Mouse (Mus musculus): Measurements from ENCODE around the gene Fkbp2. TPM values are rescaled to one million over a fixed set of nuclear protein-coding genes. Genes with fewer than 3 reads are reported as not detected.

Gene Fkbp2
- polyA plus RNA-seq, 1 experiment from 2014 or later, result 101 TPM

GRCm38 (mm10) chr19:7006892-7007593 lies 26.7 kb upstream of the Fkbp2 start:
- Histone ChIP-seq H3K27me3 (replicated peaks; ENCODE audit: control insufficient read depth, insufficient read depth, low read length) (no peaks in the 10 kb centered on the region), H3K36me3 (ENCODE audit: control insufficient read depth, insufficient read depth) (no peaks in the 10 kb centered on the region), H3K27ac (ENCODE audit: low read length) (no peak overlapping the region), H3K9me3 (ENCODE audit: control insufficient read depth, low read length) (no peaks in the 10 kb centered on the region), H3K9ac (replicated peaks; ENCODE audit: low read depth, low read length) (no peak overlapping the region), H3K4me3 (replicated peaks; ENCODE audit: low read length) (no peak overlapping the region), H3K4me2 (ENCODE audit: low read length) (no peak overlapping the region), H3K4me1 (replicated peaks; ENCODE audit: control insufficient read depth, insufficient read depth, low read length) (no peaks in the 10 kb centered on the region)
- 86% methylated on average over 9 of the region's 9 CpGs for WGBS
- ATAC-seq, result no peak

GRCm38 (mm10) chr19:6999360-7000063 lies 19.2 kb upstream of the Fkbp2 start:
- H3K27ac ChIP-seq (ENCODE audit: low read length), result no peak overlapping the region

GRCm38 (mm10) chr19:6997721-6998290 lies 17.5 kb upstream of the Fkbp2 start:
- no peak overlapping the region for H3K4me3 ChIP-seq (replicated peaks; ENCODE audit: low read length)
- no peak overlapping the region for H3K27ac ChIP-seq (ENCODE audit: low read length)
- ATAC-seq, result no peak
- H3K36me3 ChIP-seq (ENCODE audit: control insufficient read depth, insufficient read depth), result peaks cover 7% of the 10 kb centered on the region; the same call in 1 of the 2 replicates
- 84% methylated on average over 9 of the region's 9 CpGs for WGBS
- no peak overlapping the region for H3K9ac ChIP-seq (replicated peaks; ENCODE audit: low read depth, low read length)
- no peaks in the 10 kb centered on the region for H3K9me3 ChIP-seq (ENCODE audit: control insufficient read depth, low read length)
- H3K4me1 ChIP-seq (replicated peaks; ENCODE audit: control insufficient read depth, insufficient read depth, low read length), result peaks cover 29% of the 10 kb centered on the region
- H3K4me2 ChIP-seq (ENCODE audit: low read length), result no peak overlapping the region
- no peaks in the 10 kb centered on the region for H3K27me3 ChIP-seq (replicated peaks; ENCODE audit: control insufficient read depth, insufficient read depth, low read length)

More at GRCm38 (mm10) chr19:6999360-7000063, 19.2 kb upstream of the Fkbp2 start:
- Histone ChIP-seq H3K9ac (replicated peaks; ENCODE audit: low read depth, low read length) (no peak overlapping the region), H3K4me3 (replicated peaks; ENCODE audit: low read length) (no peak overlapping the region), H3K27me3 (replicated peaks; ENCODE audit: control insufficient read depth, insufficient read depth, low read length) (no peaks in the 10 kb centered on the region), H3K4me2 (ENCODE audit: low read length) (no peak overlapping the region), H3K36me3 (ENCODE audit: control insufficient read depth, insufficient read depth) (peaks cover 7% of the 10 kb centered on the region; the same call in 1 of the 2 replicates), H3K4me1 (replicated peaks; ENCODE audit: control insufficient read depth, insufficient read depth, low read length) (peaks cover 23% of the 10 kb centered on the region), H3K9me3 (ENCODE audit: control insufficient read depth, low read length) (no peaks in the 10 kb centered on the region)
- 97% methylated on average over 19 of the region's 19 CpGs for WGBS
- no peak for ATAC-seq

DNA sequence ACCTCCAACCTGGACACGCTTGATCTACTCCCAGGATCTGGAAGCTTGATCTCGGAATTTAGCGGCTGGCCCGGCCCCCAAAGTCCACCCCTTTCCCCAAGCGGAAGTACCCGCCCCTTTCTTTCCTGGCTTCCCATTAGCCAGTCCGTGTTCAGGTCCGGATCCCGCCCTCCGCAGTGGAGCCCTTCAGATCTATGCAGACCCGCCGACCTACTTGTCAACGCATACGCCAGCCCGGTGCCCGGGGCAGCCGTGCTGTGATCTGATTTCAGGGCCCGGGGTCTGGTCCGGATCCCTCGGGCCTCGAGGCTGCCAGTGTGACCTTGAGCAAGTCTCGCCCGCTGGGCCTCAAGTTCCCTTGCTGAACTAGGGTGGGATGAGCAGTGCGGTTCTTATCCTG lies 15.7 kb upstream of the Fkbp2 start, which contains the start of the genes Nudt22 and Trpt1:
Gene Nudt22, minus strand, starts transcription at position 112 of the 400 bp plus-strand sequence.
Gene Trpt1, plus strand, starts transcription at position 126 of the 400 bp plus-strand sequence.
- Histone ChIP-seq H3K9me3 (ENCODE audit: control insufficient read depth, low read length) (no peaks in the 10 kb centered on the region), H3K4me1 (replicated peaks; ENCODE audit: control insufficient read depth, insufficient read depth, low read length) (peaks cover 37% of the 10 kb centered on the region), H3K27me3 (replicated peaks; ENCODE audit: control insufficient read depth, insufficient read depth, low read length) (no peaks in the 10 kb centered on the region), H3K36me3 (ENCODE audit: control insufficient read depth, insufficient read depth) (peaks cover 7% of the 10 kb centered on the region; the same call in 1 of the 2 replicates), H3K4me3 (replicated peaks; ENCODE audit: low read length) (peak within 1 kb of the TSS; percentile 85), H3K9ac (replicated peaks; ENCODE audit: low read depth, low read length) (peak within 1 kb of the TSS; percentile 81), H3K27ac (ENCODE audit: low read length) (peak within 1 kb of the TSS; percentile 47; the same call in 1 of the 2 replicates), H3K4me2 (ENCODE audit: low read length) (peak within 1 kb of the TSS; percentile 96)
- peak; percentile 70 for ATAC-seq
- under 1% methylated on average over 24 of the region's 24 CpGs for WGBS

DNA sequence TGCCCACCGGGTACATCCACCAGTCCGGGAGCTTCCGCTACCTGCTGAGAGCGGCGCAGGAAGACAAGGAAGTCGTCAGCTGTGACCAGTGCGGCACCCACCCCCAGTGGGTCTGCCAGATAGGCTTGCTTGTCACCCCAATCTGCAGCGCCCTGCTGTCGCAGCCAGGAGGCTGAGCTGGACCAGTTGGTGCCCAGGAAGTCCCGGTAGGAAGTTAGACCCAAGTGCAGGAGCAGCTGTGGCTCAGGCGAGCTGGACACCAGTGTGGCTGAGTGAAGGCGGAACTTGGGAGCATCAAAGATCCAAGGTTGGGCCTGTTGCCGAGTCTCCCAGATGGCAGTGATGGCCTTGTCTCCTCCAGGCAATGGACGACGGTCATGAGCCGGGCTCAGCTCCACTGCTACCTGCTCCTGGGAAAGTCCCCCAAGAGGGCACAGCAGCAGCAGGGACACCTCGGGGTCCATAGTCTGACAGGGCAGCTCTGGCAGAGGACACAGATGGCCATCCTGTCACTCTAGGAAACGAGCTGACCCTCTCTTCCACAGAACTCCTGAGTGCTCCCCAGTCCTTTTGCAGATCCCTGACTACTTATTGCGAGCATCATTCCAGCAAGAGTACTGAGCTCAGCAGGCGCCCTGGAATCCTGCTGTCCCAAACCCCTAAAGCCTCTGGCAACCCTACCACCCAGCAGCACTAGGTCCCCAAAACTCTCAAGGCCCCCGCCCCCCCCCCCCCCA lies 15.1 kb upstream of the Fkbp2 start:
- 50% methylated on average over 20 of the region's 21 CpGs for WGBS
- Histone ChIP-seq H3K4me1 (replicated peaks; ENCODE audit: control insufficient read depth, insufficient read depth, low read length) (peaks cover 37% of the 10 kb centered on the region), H3K9me3 (ENCODE audit: control insufficient read depth, low read length) (no peaks in the 10 kb centered on the region), H3K27ac (ENCODE audit: low read length) (no peak overlapping the region), H3K36me3 (ENCODE audit: control insufficient read depth, insufficient read depth) (peaks cover 6% of the 10 kb centered on the region; the same call in 1 of the 2 replicates), H3K9ac (replicated peaks; ENCODE audit: low read depth, low read length) (peak overlapping the region; percentile 81), H3K4me2 (ENCODE audit: low read length) (peak overlapping the region; percentile 96), H3K27me3 (replicated peaks; ENCODE audit: control insufficient read depth, insufficient read depth, low read length) (no peaks in the 10 kb centered on the region), H3K4me3 (replicated peaks; ENCODE audit: low read length) (peak overlapping the region; percentile 85)
- no peak for ATAC-seq

- Histone ChIP-seq H3K9ac (replicated peaks; ENCODE audit: low read depth, low read length) (no peak overlapping the region), H3K27ac (ENCODE audit: low read length) (no peak overlapping the region), H3K9me3 (ENCODE audit: control insufficient read depth, low read length) (no peaks in the 10 kb centered on the region), H3K4me2 (ENCODE audit: low read length) (no peak overlapping the region), H3K36me3 (ENCODE audit: control insufficient read depth, insufficient read depth) (no peaks in the 10 kb centered on the region), H3K4me1 (replicated peaks; ENCODE audit: control insufficient read depth, insufficient read depth, low read length) (peaks cover 37% of the 10 kb centered on the region), H3K27me3 (replicated peaks; ENCODE audit: control insufficient read depth, insufficient read depth, low read length) (no peaks in the 10 kb centered on the region), H3K4me3 (replicated peaks; ENCODE audit: low read length) (no peak overlapping the region)
- ATAC-seq, result no peak
- whole genome bisulfite sequencing, result 80% methylated on average over 8 of the region's 8 CpGs
These were observed 14.2 kb upstream of the Fkbp2 start for GRCm38 (mm10) chr19:6994489-6994888.

DNA sequence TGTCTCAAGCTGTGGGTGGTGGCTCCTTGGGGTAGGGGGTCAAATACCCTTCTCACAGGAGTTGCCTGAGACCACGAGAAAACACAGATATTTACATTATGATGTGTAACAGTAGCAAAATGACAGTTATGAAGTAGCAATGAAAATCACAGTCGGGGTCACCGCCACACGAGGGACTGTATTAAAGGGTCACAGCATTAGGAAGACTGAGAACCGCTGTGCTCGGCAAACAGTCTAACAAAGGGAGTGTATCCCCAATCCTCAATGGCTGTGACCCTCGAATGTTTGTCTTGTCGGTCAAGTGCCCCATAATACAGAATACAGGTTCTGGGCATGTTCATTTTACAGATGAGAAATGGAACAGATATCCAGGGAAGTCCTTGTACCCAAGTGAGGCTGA lies 13.7 kb upstream of the Fkbp2 start:
- no peak overlapping the region for H3K4me3 ChIP-seq (replicated peaks; ENCODE audit: low read length)
- H3K9ac ChIP-seq (replicated peaks; ENCODE audit: low read depth, low read length), result no peak overlapping the region
- ATAC-seq, result no peak
- no peaks in the 10 kb centered on the region for H3K9me3 ChIP-seq (ENCODE audit: control insufficient read depth, low read length)
- 88% methylated on average over 8 of the region's 8 CpGs for WGBS
- H3K4me1 ChIP-seq (replicated peaks; ENCODE audit: control insufficient read depth, insufficient read depth, low read length), result peaks cover 37% of the 10 kb centered on the region
- no peak overlapping the region for H3K4me2 ChIP-seq (ENCODE audit: low read length)
- no peaks in the 10 kb centered on the region for H3K36me3 ChIP-seq (ENCODE audit: control insufficient read depth, insufficient read depth)
- H3K27ac ChIP-seq (ENCODE audit: low read length), result no peak overlapping the region
- H3K27me3 ChIP-seq (replicated peaks; ENCODE audit: control insufficient read depth, insufficient read depth, low read length), result no peaks in the 10 kb centered on the region

GRCm38 (mm10) chr19:6993011-6993770 lies 12.9 kb upstream of the Fkbp2 start:
- H3K27ac ChIP-seq (ENCODE audit: low read length), result peak overlapping the region; percentile 54; the same call in 1 of the 2 replicates

More at GRCm38 (mm10) chr19:6993011-6993770, 12.9 kb upstream of the Fkbp2 start:
- H3K9me3 ChIP-seq (ENCODE audit: control insufficient read depth, low read length), result no peaks in the 10 kb centered on the region
- 60% methylated on average over 14 of the region's 14 CpGs for WGBS
- H3K36me3 ChIP-seq (ENCODE audit: control insufficient read depth, insufficient read depth), result no peaks in the 10 kb centered on the region
- peak overlapping the region; percentile 65 for H3K4me3 ChIP-seq (replicated peaks; ENCODE audit: low read length)
- ATAC-seq, result peak; percentile 0; the same call in 1 of the 2 replicates
- peak overlapping the region; percentile 85 for H3K4me2 ChIP-seq (ENCODE audit: low read length)
- H3K4me1 ChIP-seq (replicated peaks; ENCODE audit: control insufficient read depth, insufficient read depth, low read length), result peaks cover 38% of the 10 kb centered on the region
- H3K27me3 ChIP-seq (replicated peaks; ENCODE audit: control insufficient read depth, insufficient read depth, low read length), result no peaks in the 10 kb centered on the region
- H3K9ac ChIP-seq (replicated peaks; ENCODE audit: low read depth, low read length), result peak overlapping the region; percentile 61

Data from forebrain, embryonic 16.5 days (tissue).